Mouse (Mus musculus): ENCODE measurements around the gene Capn9. TPM values are rescaled to one million over a fixed set of nuclear protein-coding genes. Genes with fewer than 3 reads are reported as not detected.

Capn9 gene
- not detected for total RNA-seq (2021)
- long read RNA-seq, experiment 1, result 0 reads
- long read RNA-seq, experiment 2, result 0 reads

DNA sequence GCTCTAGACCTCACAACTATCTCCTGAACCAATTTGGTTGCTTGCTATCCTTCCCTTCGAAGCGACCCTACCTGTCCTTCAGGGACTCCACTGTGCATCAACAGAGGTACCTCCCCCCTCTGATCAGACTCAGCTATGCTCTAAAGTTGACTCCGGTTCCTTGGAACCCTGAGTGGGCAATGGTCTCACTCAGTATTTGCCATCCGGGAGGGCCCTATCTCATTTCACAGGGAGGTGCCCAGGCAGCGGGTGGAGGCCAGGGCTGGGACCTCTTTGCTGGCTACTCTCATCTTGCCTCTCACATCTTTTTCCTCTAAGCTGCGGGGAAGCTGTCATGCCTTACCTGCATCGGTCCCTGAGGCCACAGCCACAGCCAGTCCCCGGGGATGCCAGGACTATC, at the start of gene Capn9:
Gene Capn9, plus strand, starts transcription at position 301 of the 400 bp plus-strand sequence.
- DNase-seq, result no peak

DNA sequence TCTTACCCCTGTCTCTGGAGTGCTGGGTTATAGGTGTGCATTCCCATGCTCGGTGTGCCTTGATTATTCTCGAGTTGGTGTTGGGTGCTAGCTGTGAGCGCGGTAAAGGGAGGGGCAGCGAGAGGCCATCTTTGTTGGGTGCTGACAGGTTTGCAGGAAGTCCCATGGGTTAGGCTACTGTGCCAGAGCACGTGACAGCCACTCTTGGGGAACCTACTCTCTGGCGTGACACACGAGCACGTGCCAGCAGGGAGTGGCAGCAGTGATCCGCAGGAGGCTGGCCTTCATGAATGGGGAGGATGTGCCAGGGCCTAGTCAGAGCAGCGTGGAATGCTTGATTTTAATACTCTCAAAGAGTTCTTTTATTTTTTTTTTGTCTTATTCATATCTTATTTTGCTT, 49.6 kb upstream of the Capn9 start:
- DNase-seq, result no peak

DNA sequence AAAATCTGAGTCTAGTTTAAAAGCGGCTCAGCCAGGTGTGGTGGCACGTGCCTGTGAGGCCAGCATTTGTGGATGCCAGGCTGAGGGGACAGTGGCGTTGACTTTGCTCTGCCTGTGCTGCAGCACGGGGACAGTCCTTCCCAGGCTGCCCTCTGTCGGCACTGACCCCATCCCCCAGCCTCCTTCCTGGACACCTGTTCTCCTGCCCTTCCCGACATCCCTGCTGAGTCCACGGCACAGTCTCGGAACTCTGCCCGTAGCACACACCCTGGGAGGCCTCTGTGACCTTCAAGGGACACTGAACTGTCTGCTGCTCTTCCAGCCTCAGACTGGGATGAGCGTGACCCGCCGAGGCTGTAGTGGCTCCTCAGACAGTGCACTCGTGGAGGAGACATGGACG, 45.8 kb upstream of the Capn9 start:
- DNase-seq, result peak; percentile 11 to 15

DNA sequence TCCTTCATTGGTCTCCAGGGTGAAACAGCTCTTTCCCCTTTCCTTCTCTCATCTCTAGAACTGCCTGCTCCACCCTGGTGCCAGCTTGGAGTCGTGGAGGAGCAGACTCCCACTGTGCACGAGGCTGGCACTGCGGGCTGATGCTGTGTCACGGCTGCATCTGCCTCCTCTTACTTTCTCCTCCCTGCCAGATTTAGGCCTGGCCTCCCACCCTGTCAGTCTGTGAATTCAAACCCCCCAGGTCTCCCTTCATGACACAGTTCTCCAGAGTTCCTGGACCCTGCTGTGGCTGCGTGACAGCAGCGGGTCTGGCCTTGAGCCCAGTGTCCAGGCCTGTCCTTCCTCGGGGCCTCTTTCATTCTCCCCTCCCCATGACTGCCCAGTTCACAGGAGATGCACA, 45.4 kb upstream of the Capn9 start:
- DNase-seq, result no peak

DNA sequence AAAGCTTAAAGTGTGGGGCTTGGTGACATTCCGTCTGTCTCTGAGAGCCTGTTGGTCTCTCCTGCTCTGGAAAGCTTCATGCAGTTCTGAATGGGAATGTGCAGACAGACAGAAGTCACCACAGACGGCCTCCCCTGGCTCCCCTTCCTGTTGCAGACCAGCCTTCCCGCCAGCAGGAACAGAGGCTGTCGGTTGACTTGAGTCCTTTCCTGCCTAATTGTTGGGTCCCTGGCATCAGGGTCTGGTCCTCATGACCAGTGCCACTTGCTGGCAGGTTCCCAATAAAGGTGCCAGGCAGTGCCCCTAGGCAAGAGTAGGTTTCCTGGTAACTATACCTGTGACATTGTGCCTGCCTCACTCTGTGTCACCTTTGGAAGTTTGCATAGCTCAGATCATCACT, 44.9 kb upstream of the Capn9 start:
- no peak for DNase-seq

DNA sequence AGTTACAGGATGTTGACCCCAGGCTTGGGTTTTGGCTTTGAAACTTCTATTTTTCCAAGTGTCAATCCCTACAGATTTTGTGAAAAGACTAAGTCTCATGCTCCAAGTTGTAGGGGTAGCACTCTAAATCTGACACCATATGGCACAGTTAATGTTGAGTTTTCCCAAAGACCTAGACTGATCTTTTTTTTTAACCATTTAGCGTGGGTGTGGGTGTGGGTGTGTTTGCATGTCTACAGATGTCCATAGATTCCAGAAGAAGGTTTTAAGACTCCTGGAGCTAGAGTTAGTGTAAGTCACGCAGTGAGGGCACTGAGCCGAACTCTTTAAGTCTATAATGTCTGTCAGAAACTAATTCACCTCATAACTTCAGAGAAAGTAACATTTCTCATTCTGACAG, 43.3 kb upstream of the Capn9 start:
- DNase-seq, result no peak

DNA sequence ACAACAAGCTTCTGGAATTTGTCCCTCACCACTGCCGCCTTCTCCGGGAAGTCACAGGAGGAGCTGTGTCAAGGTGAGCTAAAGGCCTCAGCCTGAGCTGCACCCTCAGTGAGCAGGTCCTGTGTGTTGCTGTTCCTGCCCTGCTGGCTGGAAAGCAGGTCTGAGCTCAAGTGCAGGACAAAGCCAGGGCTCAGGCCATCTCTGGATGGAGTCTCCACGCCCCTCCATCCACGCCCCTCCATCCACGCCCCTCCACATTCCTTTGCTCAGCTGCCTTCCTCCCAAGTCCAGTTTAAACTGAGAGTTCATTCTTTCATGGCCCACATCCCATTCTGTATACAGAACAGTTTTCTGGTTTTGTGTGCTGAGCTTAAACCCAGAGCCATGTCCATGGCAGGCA, 40.5 kb upstream of the Capn9 start:
- no peak for DNase-seq

DNA sequence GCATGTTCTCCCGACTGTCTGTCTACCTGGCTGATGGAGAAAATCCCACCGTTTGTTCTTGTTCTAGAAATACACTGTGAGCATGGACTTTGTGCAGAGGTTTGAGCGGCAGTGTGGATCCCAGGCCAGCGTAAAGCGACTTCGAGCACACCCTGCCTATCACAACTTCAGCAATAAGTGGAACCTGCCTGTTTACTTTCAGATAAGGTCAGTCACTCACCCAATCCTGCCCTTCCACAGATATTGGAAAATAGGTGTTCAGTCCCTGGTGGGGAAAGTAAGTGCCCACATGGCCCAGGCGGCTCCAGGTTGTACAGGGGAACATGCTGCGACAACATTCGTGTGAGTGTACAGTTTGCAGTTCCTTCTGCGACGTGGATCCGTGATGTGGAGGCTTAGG, 35.0 kb upstream of the Capn9 start:
- no peak for DNase-seq

DNA sequence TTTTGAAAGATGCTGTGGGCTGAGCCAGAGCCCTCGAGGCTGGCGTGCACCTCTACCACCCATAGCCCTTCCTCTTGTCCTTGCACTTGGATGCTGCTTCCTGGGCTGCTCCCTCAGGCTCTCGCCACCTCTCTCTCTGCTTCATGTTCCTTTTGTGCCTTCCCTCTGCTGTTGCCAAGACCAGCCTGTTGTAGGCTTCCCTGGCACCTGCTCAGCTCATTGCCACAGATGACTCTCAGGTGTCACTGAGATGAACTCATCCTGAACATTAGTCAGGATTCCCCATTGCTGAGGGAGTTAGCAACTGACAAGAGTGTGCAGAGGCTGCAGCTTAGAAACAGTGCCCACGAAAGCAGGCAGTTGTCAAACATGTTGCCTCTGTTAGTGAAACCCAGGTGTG, 33.9 kb upstream of the Capn9 start:
- no peak for DNase-seq

DNA sequence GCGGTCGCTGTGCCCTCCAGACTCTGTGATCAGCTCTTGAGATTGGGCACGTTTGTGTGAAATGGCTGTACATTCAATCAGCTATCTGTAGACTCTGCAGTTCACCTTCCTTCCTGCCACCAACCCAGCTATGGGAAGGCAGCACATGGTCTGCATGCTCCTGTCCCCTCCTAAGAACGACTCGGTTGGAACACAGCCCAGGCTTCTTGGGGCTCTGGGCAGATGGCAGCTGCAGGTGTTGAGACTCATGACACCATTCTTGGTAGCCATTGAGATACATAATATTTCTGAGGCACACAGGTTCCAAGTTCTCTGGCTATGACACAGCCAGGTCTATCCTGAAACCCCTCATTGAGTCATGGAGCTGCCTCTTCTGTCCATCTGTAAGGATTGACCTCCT, 32.6 kb upstream of the Capn9 start:
- no peak for DNase-seq

DNA sequence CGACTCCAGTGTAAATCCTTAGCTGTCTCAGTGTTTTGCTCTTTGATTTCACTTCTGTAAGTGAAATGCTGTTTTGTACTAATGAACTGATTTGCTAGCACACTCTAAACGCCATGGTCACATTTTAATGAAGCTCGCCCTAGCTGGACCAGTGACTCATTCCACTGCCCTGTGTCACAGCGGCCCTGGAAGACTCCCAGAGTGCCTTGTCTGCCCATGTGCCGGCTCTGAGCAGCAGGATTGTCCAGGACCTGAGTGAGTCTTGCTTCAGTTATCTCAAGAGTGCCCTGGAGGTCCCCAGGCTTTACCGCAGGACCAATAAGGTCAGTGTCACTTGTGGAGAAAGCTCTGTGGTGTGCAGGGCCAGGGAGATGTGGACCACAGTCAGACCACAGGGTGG, 29.5 kb upstream of the Capn9 start:
- DNase-seq, result no peak

DNA sequence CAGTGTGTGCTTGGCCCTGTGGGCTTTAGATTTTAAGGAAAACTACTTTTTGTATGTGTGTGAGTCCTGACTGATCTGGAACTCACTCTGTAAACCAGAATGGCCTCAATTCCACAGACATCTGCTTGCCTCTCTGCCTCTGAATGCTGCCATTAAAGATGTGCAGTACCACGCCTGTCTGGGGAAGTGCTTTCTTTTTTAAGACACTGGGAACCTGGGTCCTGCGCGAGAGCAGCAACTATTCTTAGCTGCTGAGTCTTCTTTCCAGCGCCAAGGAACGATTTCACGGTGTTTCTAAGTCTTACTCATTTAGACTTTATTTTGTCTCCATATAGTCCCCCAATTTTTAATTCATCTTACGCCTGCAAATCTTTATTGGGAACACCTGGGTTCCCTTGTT, 29.1 kb upstream of the Capn9 start:
- DNase-seq, result no peak

DNA sequence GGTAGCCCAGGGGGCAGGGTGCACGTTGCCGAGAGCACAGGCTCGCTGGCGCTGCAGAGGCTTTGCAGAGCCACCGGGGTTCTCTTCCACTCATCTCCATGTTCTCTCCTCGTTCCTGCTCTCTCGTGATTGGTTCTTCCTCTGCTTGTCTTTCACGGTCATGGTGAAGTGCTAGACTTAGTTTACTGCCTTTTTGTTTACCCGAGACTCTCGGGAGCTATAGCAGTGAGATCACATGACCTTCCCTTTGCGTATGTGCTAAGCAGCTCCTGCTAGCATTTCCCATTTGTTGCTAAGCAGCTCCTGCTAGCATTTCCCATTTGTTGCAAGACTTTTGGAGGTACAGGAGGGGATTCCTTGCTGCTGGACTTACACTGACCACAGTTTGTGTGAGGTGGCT, 28.6 kb upstream of the Capn9 start:
- DNase-seq, result no peak

DNA sequence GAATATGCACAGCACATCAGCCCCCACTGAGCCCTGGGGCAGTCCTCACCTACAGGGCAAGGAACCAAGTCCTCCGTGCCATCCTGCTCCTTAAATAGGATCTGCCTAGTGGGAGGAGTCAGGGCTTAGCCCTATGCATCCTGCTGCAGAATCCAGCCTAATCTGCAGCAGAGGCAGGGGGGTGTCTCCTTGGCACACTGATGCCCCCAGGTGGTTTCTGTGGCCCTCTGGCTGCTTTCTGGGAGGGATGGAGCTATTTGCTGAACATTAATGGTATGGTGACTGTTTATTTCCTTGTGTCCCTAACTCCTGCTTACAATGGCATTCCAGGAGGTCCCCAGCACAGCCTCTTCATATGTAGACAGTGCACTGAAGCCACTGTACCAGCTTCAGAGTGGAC, 27.7 kb upstream of the Capn9 start:
- no peak for DNase-seq

DNA sequence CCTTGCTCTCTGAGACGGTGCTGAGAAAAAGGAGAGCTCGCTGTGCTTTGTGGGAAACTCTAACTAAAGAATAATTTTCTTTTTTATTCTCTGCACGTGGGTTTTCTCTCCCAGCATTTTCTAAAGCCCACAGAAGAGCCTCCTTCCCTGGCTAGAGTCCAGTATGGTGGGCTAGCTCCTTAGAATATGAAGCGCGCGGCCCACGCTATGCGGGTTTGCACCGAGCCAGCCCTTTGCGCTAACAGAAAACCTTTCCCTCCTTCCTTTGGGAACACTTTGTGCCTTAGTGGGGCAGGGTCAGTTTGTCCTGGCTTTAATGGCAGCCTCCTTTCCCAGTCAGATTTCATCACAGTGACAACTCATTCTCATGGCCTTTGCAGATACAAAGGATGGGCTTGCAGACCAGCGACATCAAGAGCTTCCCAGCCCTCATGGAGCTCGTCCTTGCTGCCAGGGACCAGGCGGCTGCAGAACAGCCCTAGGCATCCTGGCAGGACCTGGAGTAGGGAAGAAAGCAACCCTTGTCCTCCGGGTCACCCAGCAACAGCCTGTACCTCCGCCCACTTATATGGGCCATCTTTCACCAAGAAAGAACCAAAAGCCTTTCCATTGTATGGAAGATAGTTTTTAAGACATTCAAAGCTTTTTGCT, 24.8 kb upstream of the Capn9 start:
- no peak for DNase-seq

DNA sequence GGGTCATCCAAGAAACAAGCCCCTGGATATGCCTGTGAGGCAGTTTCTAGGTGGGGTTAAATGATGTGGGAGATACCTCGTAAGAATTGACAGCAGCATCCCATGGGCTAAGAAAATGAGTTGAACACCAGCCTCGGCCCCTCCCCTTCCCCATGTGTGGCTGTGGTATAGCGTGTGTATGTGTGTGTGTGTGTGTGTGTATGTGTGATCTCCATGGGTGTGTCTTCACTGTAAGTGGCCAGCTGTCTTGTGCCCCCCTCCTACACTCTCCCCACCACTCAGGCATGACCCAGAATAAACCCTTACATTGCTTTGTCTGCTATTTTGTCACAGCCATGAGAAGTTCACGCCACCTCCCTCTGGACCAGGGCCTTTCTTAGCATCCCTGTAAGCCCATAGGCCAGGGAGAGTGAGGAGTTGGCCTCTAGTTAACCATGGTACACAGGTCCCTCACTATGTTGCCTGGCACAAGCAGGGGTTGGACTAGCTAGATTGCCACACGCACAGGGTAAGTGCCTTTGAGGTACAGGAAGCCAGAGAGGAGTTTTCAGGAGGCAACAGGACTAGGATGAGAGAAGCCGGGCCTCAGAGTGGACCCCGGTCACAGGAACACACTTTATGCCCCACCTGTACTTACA, 20.7 kb upstream of the Capn9 start:
- no peak for DNase-seq

DNA sequence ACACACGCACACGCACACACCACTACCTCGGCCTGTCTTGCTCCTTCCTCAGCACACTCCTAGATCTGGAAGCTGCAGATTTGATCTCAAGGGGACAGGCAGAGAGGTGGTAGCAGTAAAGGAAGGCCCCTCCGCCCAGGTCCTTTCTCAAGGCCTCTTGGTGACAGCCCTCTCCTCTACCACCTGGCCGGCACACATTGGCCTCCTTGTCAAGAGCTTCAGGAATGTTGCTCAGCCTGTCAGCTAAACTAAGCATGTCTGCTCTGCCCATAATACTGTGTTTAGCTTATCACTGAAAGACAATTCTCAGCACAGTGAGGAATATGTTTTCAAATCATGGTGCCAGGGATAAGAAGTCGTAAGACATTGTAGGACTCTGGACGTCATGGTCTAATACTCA, 19.7 kb upstream of the Capn9 start:
- no peak for DNase-seq

DNA sequence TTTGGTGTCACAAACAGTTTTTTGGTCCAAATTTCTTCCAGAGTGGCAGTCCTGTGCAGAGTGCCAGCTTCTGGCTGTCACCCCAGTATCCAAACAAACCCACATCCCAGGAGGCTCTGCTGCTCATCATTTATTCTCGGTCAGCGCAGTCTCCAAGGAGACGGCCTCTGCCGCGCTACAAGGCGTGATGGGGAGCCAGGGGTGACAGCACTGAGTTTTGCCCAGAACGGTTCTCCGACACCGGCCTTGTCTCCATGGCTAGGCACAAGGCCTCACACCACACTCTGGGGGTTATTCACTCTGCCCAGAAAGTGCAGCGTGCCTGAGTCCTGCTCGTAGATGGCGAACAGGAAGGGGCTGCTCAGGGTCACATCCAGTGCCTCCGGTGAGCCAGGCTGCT, 19.3 kb upstream of the Capn9 start:
- DNase-seq, result no peak

DNA sequence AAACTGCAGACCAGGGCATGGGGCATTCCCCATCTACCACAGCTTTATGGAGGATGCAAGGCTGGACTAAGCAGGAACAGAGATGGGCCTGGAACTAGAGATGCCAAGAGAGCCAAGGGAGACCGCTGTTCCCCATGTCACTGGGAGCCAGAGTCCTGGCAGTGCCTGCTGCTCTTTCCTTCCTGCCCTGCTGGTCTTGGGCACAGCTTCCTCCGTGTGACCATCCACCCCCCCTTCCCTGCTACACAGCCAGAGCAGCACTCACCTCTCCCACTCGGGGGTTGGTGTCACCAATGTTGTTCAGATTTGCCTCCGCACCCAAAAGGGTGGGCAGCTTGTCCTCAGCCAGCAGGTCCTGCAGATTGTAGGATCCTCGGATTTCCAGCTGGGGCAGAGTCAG, 18.4 kb upstream of the Capn9 start:
- no peak for DNase-seq

DNA sequence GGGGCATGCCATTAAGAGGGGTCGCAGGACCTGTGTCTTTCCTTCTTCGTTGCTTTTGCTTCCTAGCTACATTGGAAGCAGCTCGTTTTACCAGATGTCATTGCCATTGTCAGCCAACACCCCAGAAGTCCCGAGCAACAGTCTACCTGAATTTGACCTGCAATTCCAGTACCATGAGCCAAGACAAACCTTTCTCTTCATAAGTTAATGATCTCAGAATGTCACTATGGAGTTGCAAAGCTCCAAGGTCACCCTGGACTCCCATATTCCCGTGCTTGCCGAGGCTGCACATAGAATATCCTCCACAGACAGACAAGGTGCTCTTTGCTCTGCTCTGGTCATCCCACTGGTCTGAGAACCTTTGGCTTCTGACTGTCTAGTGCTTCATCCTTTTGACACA, 8.8 kb upstream of the Capn9 start:
- DNase-seq, result no peak

DNA sequence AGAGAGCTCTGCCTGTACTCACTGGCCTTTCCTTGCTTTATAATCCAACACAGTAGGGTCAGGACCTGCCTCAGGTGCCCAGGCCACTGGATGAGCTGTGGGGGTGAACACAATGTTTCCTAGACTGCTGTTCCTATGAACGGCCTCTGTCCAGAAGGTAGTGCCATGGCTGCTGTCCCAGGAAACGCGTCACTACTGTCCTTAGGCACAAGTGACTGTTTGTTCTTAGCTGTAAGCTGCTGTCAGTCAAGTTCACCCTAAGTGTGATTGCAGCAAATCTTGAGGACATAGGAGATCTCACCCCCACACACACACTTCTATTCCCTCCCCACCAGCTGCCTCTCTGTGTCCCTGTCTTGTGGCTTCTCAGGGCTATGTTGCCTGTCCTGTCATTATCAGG, 8.3 kb upstream of the Capn9 start:
- DNase-seq, result peak; percentile 68 to 70

DNA sequence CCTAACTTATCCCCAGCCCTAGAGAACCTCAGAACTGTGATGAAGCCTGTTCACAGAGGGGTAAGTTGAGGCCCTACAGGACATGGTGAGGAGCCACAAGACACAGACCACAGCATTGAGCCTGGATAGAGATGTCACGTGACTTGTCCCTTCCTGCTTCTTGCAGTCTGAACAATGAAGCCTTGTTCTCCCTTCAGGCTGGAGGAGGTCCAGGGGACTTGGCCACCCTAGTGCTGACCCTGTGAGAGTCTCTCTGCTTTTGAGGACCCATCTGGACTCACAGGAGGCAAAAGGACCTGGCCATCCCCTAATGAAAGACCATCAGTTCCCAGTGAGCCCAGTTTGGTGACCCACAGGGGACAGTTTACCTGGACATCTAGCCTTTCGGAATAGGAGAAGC, 6.8 kb upstream of the Capn9 start:
- peak; percentile 17 to 30 for DNase-seq

DNA sequence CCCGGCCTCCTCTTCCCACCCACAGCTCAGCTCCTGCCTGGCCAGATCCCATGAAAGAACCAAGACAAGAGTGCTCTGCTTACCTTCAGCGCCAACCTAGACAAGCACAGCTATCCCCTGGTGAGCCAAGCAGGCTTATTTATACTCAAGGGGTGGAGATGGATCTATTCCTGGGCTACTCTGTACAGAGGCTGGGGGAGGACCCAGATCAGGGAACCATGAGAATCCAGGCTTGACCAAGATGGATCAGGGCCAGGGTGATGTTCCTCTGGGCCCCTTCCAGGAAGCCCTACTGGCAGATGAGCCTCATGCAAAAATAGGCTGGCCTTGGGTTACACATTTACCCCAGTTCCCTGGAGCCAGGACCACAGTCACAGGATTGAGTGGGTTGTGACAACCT, 6.3 kb upstream of the Capn9 start, which contains the start of gene Agt:
Gene Agt, minus strand, starts transcription at position 114 of the 400 bp plus-strand sequence.
- DNase-seq, result peak; percentile 83 to 87

DNA sequence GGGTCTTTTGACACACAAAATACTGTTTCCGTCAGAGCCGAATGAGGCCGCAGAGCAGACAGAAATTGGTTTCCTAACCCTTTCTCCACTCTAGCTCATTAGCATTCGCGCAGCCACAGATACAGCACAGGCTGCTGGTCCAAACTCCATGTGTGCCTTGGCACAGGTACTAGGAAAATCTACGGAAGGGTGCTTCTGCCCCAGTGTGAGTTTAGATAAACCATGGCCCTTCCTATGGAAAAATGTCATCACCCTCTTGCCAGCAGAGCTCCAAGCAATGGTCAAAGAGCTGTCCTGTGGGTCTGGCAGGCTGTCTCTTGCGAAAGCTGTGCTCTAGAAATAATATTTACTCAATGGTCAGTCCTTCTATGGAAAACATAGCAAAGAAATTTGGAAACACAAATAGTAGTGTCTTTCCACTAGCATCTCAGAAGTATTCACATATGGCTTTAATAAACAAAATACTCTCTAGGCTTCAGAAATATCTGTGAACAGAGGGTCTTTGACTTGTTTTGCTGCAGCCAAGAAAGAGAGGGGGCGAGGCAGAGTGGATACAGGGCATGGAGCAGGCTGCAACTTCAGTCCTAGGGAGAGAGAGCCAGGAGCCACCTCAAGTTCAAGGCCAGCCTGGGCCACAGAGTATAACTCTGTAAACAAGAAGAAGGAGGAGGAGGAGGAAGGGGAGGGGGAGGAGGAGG, 4.0 kb upstream of the Capn9 start:
- peak; percentile 21 to 60 for DNase-seq

Data from heart, adult 18-20 months (tissue).